Mouse (Mus musculus) neural tube, embryonic 14.5 days (tissue): Measurements from ENCODE around the gene Atad1. TPM values are rescaled to one million over a fixed set of nuclear protein-coding genes. Genes with fewer than 3 reads are reported as not detected.

Experiments
- ATAC-seq: fragments of 200-750 bp; cut with Nextera tagmentation; 2 replicates; pipeline ENCODE4 v1.8.0; 2017; ENCODE audit warnings: low read depth, mild to moderate bottlenecking, moderate TSS enrichment, moderate library complexity
- H3K27ac ChIP-seq: fragments of 300-500 bp; sonication (generic); 2 replicates; pipeline ENCODE4 v1.5.1; 2014; ENCODE audit warnings: low read depth, mild to moderate bottlenecking, control low read depth, low read length, moderate library complexity, mixed read lengths
- H3K27me3 ChIP-seq: fragments of 300-500 bp; sonication (generic); 2 replicates; pipeline ENCODE4 v1.6.1; 2014; ENCODE audit warnings: low read length; ENCODE audit not compliant: control insufficient read depth, insufficient read depth
- H3K36me3 ChIP-seq: fragments of 300-500 bp; sonication (generic); 2 replicates; pipeline ENCODE4 v1.6.1; 2014; ENCODE audit warnings: low read length, mixed read lengths; ENCODE audit not compliant: control insufficient read depth, insufficient read depth
- H3K4me1 ChIP-seq: fragments of 300-500 bp; sonication (generic); 2 replicates; pipeline ENCODE4 v1.6.1; 2014; ENCODE audit warnings: low read length; ENCODE audit not compliant: control insufficient read depth, insufficient read depth
- H3K4me2 ChIP-seq: fragments of 300-500 bp; sonication (generic); 2 replicates; pipeline ENCODE4 v1.6.1; 2014; ENCODE audit warnings: mild to moderate bottlenecking, low read depth, low read length, control low read depth
- H3K4me3 ChIP-seq: fragments of 300-500 bp; sonication (generic); 2 replicates; pipeline ENCODE4 v1.5.1; 2014; ENCODE audit warnings: low read depth, low read length, control low read depth, mixed read lengths
- H3K9ac ChIP-seq: fragments of 300-500 bp; sonication (generic); replicated peaks from 2 replicates; pipeline ENCODE4 v1.6.1; 2014; ENCODE audit warnings: low read depth, mild to moderate bottlenecking, control low read depth, low read length, mixed read lengths
- H3K9me3 ChIP-seq: fragments of 300-500 bp; sonication (generic); 2 replicates; pipeline ENCODE4 v1.6.1; 2016; ENCODE audit warnings: low read length; ENCODE audit not compliant: control insufficient read depth
- WGBS: fragments of 180-500 bp; shearing (Covaris S2); extraction: QIAGEN DNeasy Blood & Tissue Kit; methylation state at CpG from one replicate; pipeline ENCODE4 v1.1.7; 2014; 5-methylcytosine and 5-hydroxymethylcytosine counted together
- polyA plus RNA-seq: library from polyadenylated mRNA; unstranded; fragments of >200 nt; fragmentation: Nextera tagmentation; extraction: Ambion mirVana; gene quantifications from 2 replicates; pipeline ENCODE4 v1.2.1, GENCODE M21; 2014

The Atad1 gene
- polyA plus RNA-seq, 1 experiment from 2014 or later: 140 TPM

- Histone ChIP-seq H3K4me2 (no peak overlapping the region), H3K27me3 (no peaks in the 10 kb centered on the region), H3K27ac (no peak overlapping the region), H3K36me3 (no peaks in the 10 kb centered on the region), H3K9ac (no peak overlapping the region), H3K9me3 (no peaks in the 10 kb centered on the region), H3K4me1 (no peaks in the 10 kb centered on the region), H3K4me3 (no peak overlapping the region)
- 93% methylated on average over 3 of the region's 3 CpGs for WGBS
- no peak for ATAC-seq
Measured at GRCm38 (mm10) chr19:32646382-32646781, 93.2 kb downstream of the Atad1 start.

GRCm38 (mm10) chr19:32645939-32646338, 93.6 kb downstream of the Atad1 start:
- Histone ChIP-seq H3K9me3 (no peaks in the 10 kb centered on the region), H3K4me3 (no peak overlapping the region), H3K4me1 (no peaks in the 10 kb centered on the region), H3K36me3 (no peaks in the 10 kb centered on the region), H3K4me2 (no peak overlapping the region), H3K27me3 (no peaks in the 10 kb centered on the region), H3K9ac (no peak overlapping the region), H3K27ac (no peak overlapping the region)
- WGBS: 94% methylated on average over 7 of the region's 7 CpGs
- ATAC-seq: no peak

- Histone ChIP-seq H3K4me3 (no peak overlapping the region), H3K9me3 (no peaks in the 10 kb centered on the region), H3K4me1 (no peaks in the 10 kb centered on the region), H3K36me3 (no peaks in the 10 kb centered on the region), H3K27me3 (no peaks in the 10 kb centered on the region), H3K9ac (no peak overlapping the region), H3K4me2 (no peak overlapping the region), H3K27ac (no peak overlapping the region)
- 90% methylated on average over 3 of the region's 3 CpGs for WGBS
- no peak for ATAC-seq
Measured at GRCm38 (mm10) chr19:32643642-32644041, 95.9 kb downstream of the Atad1 start.

GRCm38 (mm10) chr19:32641995-32642394, 97.6 kb downstream of the Atad1 start:
- ATAC-seq: no peak
- Histone ChIP-seq H3K36me3 (no peaks in the 10 kb centered on the region), H3K4me3 (no peak overlapping the region), H3K4me2 (no peak overlapping the region), H3K4me1 (no peaks in the 10 kb centered on the region), H3K9ac (no peak overlapping the region), H3K9me3 (no peaks in the 10 kb centered on the region), H3K27ac (no peak overlapping the region), H3K27me3 (no peaks in the 10 kb centered on the region)
- 71% methylated on average over 8 of the region's 8 CpGs for WGBS

GRCm38 (mm10) chr19:32641535-32641934, 98.1 kb downstream of the Atad1 start:
- no peak for ATAC-seq
- Histone ChIP-seq H3K4me2 (no peak overlapping the region), H3K27me3 (no peaks in the 10 kb centered on the region), H3K36me3 (no peaks in the 10 kb centered on the region), H3K9ac (no peak overlapping the region), H3K9me3 (no peaks in the 10 kb centered on the region), H3K27ac (no peak overlapping the region), H3K4me3 (no peak overlapping the region), H3K4me1 (no peaks in the 10 kb centered on the region)
- 94% methylated on average over 7 of the region's 7 CpGs for WGBS

- no peak for ATAC-seq
- Histone ChIP-seq H3K9me3 (no peaks in the 10 kb centered on the region), H3K4me3 (no peak overlapping the region), H3K27ac (no peak overlapping the region), H3K9ac (no peak overlapping the region), H3K4me2 (no peak overlapping the region), H3K36me3 (no peaks in the 10 kb centered on the region), H3K4me1 (no peaks in the 10 kb centered on the region), H3K27me3 (no peaks in the 10 kb centered on the region)
- WGBS: 77% methylated on average over 13 of the region's 13 CpGs
Measured at GRCm38 (mm10) chr19:32638276-32638903, 101.2 kb downstream of the Atad1 start.

- H3K4me2 ChIP-seq: no peak overlapping the region
Measured at GRCm38 (mm10) chr19:32637357-32638275, 102.0 kb downstream of the Atad1 start.

GRCm38 (mm10) chr19:32634916-32635315, 104.7 kb downstream of the Atad1 start:
- WGBS: 75% methylated on average over 8 of the region's 8 CpGs

More at GRCm38 (mm10) chr19:32637357-32638275, 102.0 kb downstream of the Atad1 start:
- H3K27me3 ChIP-seq: no peaks in the 10 kb centered on the region
- H3K4me1 ChIP-seq: no peaks in the 10 kb centered on the region
- H3K36me3 ChIP-seq: no peaks in the 10 kb centered on the region
- H3K9ac ChIP-seq: no peak overlapping the region
- no peak overlapping the region for H3K4me3 ChIP-seq
- ATAC-seq: no peak
- no peaks in the 10 kb centered on the region for H3K9me3 ChIP-seq
- 85% methylated on average over 16 of the region's 16 CpGs for WGBS
- no peak overlapping the region for H3K27ac ChIP-seq

GRCm38 (mm10) chr19:32628572-32629132, 110.9 kb downstream of the Atad1 start:
- Histone ChIP-seq H3K9me3 (no peaks in the 10 kb centered on the region), H3K4me2 (no peak overlapping the region), H3K27me3 (no peaks in the 10 kb centered on the region), H3K4me3 (no peak overlapping the region), H3K9ac (no peak overlapping the region), H3K36me3 (no peaks in the 10 kb centered on the region), H3K27ac (no peak overlapping the region), H3K4me1 (no peaks in the 10 kb centered on the region)
- 78% methylated on average over 7 of the region's 7 CpGs for WGBS
- no peak for ATAC-seq

More at GRCm38 (mm10) chr19:32634916-32635315, 104.7 kb downstream of the Atad1 start:
- Histone ChIP-seq H3K27ac (no peak overlapping the region), H3K9ac (no peak overlapping the region), H3K4me1 (no peaks in the 10 kb centered on the region), H3K4me2 (no peak overlapping the region), H3K9me3 (no peaks in the 10 kb centered on the region), H3K4me3 (no peak overlapping the region), H3K36me3 (no peaks in the 10 kb centered on the region), H3K27me3 (no peaks in the 10 kb centered on the region)
- ATAC-seq: no peak
